Mouse (Mus musculus): ENCODE results near the gene Gm10306.

Gm10306 gene

DNA sequence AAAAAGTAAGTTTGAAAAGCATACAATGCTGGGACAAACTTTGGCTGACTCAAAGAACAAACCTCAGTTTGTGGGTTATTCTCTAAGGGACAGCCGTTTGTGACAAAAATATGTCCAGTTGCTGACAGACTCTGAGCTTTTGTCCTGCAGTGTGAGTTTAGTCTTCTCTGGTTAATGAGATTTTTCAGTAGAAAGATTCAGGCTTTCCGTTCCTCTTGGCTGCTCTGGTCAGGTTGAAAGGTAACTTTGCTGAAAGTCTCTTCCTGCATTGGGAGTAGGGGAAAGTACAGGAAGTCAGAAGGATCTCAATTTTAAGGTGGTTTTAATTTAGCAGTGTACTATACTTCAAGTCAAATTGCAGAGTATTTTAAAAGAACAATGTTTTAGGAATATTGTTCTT lies 49.2 kb downstream of the Gm10306 start:
- DNase-seq (ENCODE audit: low spot score in 2 of 2) = no peak

All from left cerebral cortex, adult 9 months (tissue).